Mouse (Mus musculus): ENCODE measurements around the gene Ddx3x. TPM values are rescaled to one million over a fixed set of nuclear protein-coding genes. Genes with fewer than 3 reads are reported as not detected.

The Ddx3x gene
- polyA plus RNA-seq, 1 experiment from 2014 or later, result 74.3 TPM

GRCm38 (mm10) chrX:13329611-13330010 lies 48.8 kb downstream of the Ddx3x start:
- H3K4me3 ChIP-seq (ENCODE audit: low read depth, low read length), result no peak overlapping the region
- DNase-seq (ENCODE audit: low spot score), result no peak
- H3K9me3 ChIP-seq (ENCODE audit: control insufficient read depth, low read length), result no peaks in the 10 kb centered on the region
- TF ChIP-seq CTCF (IDR thresholded peaks at IDR 0.05; ENCODE audit: low read depth) (no peak), EP300 (optimal IDR thresholded peaks at IDR 0.05) (no peak)
- no peak overlapping the region for H3K27ac ChIP-seq (replicated peaks)
- ATAC-seq (ENCODE audit: low FRiP score, low TSS enrichment), result no peak
- no peaks in the 10 kb centered on the region for H3K36me3 ChIP-seq (ENCODE audit: control insufficient read depth, insufficient read depth, low read length)
- no peaks in the 10 kb centered on the region for H3K27me3 ChIP-seq (ENCODE audit: control insufficient read depth, insufficient read depth, low read length)
- no peaks in the 10 kb centered on the region for H3K4me1 ChIP-seq (replicated peaks; ENCODE audit: control insufficient read depth, insufficient read depth)
- 83% methylated on average over 7 of the region's 7 CpGs for WGBS
- H3K4me2 ChIP-seq (replicated peaks; ENCODE audit: low read depth), result no peak overlapping the region
- no peak overlapping the region for H3K9ac ChIP-seq (ENCODE audit: low read length)

Other genes starting within 250 kb of the Ddx3x start
- gene Usp9x, start 209.5 kb upstream of the Ddx3x start, polyA plus RNA-seq (2015; fragmentation: Nextera tagmentation; extraction: Ambion mirVana), result 10.0 and 11.5 TPM in 2 replicates
- 0.04 and 0.08 TPM in 2 replicates for gene Nyx, start 185.1 kb downstream of the Ddx3x start, polyA plus RNA-seq (2015; fragmentation: Nextera tagmentation; extraction: Ambion mirVana)